Mouse (Mus musculus) activated CD4-positive, CD25-positive, alpha-beta regulatory T cell, adult 4 months (primary cell): ENCODE measurements at regions not wholly inside any gene's neighbourhood (a gene's known extent, or its start where the extent isn't known, plus 50 kb on each side); places are given as distances from the start of the nearest gene placed in this dataset.

ENCODE experiments used
- ATAC-seq: one replicate; pipeline ENCODE4 v1.8.0; 2017

- no peak for ATAC-seq
These were observed 2310.3 kb upstream of the Lrrc6 start for GRCm38 (mm10) chr15:68811041-68811440.

- no peak for ATAC-seq
These were observed 2309.9 kb upstream of the Lrrc6 start for GRCm38 (mm10) chr15:68810593-68810992.

- no peak for ATAC-seq
These were observed 2307.5 kb upstream of the Lrrc6 start for GRCm38 (mm10) chr15:68808175-68808574.

GRCm38 (mm10) chr15:68804254-68804653, 2303.5 kb upstream of the Lrrc6 start:
- no peak for ATAC-seq

- ATAC-seq: no peak
These were observed 2301.1 kb upstream of the Lrrc6 start for GRCm38 (mm10) chr15:68801763-68802162.

GRCm38 (mm10) chr15:68797406-68797805, 2296.7 kb upstream of the Lrrc6 start:
- no peak for ATAC-seq

GRCm38 (mm10) chr15:68795239-68795960, 2294.7 kb upstream of the Lrrc6 start:
- ATAC-seq: no peak

GRCm38 (mm10) chr15:68759948-68760347, 2259.2 kb upstream of the Lrrc6 start:
- no peak for ATAC-seq

- ATAC-seq: no peak
These were observed 2254.5 kb upstream of the Lrrc6 start for GRCm38 (mm10) chr15:68755255-68755654.

- ATAC-seq: no peak
These were observed 2254.1 kb upstream of the Lrrc6 start for GRCm38 (mm10) chr15:68754834-68755233.

- no peak for ATAC-seq
These were observed 2238.6 kb upstream of the Lrrc6 start for GRCm38 (mm10) chr15:68739344-68739743.

- ATAC-seq: no peak
These were observed 2220.5 kb upstream of the Lrrc6 start for GRCm38 (mm10) chr15:68721250-68721649.

- ATAC-seq: no peak
These were observed 2218.8 kb upstream of the Lrrc6 start for GRCm38 (mm10) chr15:68719486-68719885.

GRCm38 (mm10) chr15:68714337-68714736, 2213.6 kb upstream of the Lrrc6 start:
- ATAC-seq: no peak

- no peak for ATAC-seq
These were observed 2206.6 kb upstream of the Lrrc6 start for GRCm38 (mm10) chr15:68707306-68707705.

- ATAC-seq: no peak
These were observed 2194.4 kb upstream of the Lrrc6 start for GRCm38 (mm10) chr15:68695041-68695650.

GRCm38 (mm10) chr15:68667462-68667861, 2166.8 kb upstream of the Lrrc6 start:
- ATAC-seq: no peak

GRCm38 (mm10) chr15:68665331-68665730, 2164.6 kb upstream of the Lrrc6 start:
- ATAC-seq: no peak

GRCm38 (mm10) chr15:68656722-68657121, 2156.0 kb upstream of the Lrrc6 start:
- ATAC-seq: no peak

GRCm38 (mm10) chr15:68655046-68655445, 2154.3 kb upstream of the Lrrc6 start:
- no peak for ATAC-seq

GRCm38 (mm10) chr15:68650609-68651008, 2149.9 kb upstream of the Lrrc6 start:
- ATAC-seq: no peak

GRCm38 (mm10) chr15:68650033-68650432, 2149.3 kb upstream of the Lrrc6 start:
- no peak for ATAC-seq

- no peak for ATAC-seq
These were observed 2146.2 kb upstream of the Lrrc6 start for GRCm38 (mm10) chr15:68646865-68647264.

- no peak for ATAC-seq
These were observed 2144.2 kb upstream of the Lrrc6 start for GRCm38 (mm10) chr15:68644862-68645261.

GRCm38 (mm10) chr15:68635633-68636032, 2134.9 kb upstream of the Lrrc6 start:
- ATAC-seq: no peak
